Mouse (Mus musculus) layer of hippocampus, adult 9-11 months (tissue): Measurements from ENCODE around the gene Slc25a47.

Experiments used
- DNase-seq: peaks from one replicate; pipeline ENCODE4 v3.0.0; 2022

Slc25a47 gene

DNA sequence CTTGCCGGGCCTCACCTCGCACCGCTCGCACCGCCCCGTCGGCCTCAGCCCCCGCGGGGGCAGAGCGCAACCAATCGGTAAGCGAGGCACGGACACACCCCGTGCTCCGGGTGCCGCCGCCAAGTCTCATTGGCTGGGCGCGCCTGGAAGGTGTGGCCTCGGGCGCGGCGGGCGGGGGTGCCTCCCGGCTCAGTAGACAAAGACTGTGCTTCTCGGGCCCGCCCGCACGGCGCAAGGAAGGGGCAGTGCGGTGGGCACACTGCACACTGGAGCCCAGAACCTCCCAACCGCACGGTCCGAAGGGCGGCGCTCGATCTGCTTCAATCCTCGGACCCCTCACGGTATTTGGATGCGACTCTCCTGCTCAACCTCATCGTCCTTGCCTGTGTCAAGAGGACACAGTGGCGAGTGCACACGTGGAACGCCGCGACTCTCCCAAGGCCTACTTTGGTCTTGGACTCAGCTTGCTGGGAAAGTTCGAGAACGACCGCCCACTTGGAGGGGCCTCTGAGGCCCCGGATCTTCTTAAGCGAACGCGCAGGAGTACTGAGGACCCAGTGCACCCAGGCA is at the start of gene Slc25a47, which contains the start of gene Slc25a29:
TSS of gene Slc25a47 (plus strand) at position 207 of the 570 bp plus-strand sequence.
TSS of gene Slc25a29 (minus strand) at position 44 of the 570 bp plus-strand sequence.
- peak; percentile 97 for DNase-seq

DNA sequence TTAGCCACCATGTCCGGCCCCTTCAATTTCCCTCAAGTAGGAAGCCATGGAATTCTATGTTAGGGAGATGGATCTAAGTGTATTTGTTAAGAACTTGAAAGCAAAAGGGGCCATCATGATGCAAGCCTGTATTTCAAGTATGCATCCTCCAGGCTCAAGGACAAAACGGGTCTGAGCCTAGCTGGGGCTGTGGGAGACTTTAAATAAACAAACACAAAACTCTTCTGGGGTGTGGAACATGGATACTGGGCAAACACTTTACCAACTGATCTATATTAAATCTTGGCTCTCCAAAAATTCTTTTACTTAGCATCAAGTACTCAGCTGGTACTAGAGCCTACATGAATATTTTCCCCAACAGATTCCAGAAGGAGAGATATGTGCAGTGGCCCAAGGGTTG is 48.5 kb upstream of the Slc25a47 start:
- DNase-seq, result no peak

DNA sequence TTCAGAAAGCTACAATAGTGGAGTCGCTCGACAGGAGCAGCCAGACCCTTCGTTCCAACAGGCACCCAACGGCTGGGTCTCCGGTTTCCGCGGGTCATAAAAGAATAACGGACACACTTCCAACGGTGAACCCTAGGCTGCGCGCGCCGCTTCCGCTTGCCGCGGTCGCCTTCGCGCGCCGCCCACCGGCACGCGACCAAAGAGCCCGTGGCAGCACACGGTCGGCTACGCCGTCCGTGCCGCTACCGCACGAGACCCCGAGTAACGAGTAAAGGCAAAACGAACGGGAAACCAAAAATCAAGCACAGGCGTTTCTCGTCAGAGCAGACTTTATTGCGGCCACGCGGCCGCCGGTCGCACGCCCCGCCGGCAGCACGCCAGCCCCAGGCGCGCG is 43.7 kb upstream of the Slc25a47 start:
- DNase-seq, result peak; percentile 78

DNA sequence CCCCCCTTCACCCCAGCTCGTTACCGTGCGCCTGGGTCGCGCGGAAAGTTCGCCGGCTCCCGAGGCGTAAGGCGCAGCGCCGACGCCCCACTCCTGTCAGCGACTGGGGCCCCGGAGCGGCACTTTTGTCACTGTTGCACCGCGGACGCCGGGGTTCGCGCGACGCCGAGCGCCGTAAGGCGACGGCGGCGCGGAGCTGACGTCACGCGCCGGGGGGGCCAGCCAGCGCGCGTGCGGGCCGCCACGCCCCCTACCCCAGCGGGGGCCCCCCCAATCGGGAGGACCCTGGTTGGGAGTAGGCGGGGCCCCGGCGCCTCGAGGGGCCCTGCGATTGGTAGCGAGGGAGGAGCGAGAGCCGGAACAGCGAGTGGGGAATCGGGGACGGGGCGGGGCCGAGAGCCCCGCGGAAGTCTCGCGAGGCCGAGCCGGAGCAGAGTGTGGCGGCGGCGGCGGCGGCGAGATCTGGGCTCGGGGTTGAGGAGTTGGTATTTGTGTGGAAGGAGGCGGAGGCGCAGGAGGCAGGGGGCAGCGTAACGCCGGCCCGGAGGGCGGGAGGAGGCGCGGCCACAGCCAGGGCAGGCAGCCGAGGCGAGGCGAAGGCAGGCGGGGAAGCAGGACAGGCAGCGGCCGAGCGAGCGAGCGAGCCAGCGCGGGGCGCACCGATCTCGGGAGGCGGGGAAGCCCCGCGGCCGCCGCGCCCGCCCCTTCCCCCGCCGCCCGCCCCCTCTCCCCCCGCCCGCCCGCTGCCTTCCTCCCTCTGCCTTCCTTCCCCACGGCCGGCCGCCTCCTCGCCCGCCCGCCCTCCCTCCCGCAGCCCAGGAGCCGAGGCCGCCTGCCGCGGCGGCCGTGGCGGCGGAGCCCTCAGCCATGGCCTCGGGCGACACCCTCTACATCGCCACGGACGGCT is 43.0 kb upstream of the Slc25a47 start, which contains the start of gene Yy1:
TSS of gene Yy1 (plus strand) at position 428 of the 907 bp plus-strand sequence.
- peak; percentile 98 for DNase-seq

GRCm38 (mm10) chr12:108793453-108793941 is 42.3 kb upstream of the Slc25a47 start:
- peak; percentile 41 for DNase-seq

DNA sequence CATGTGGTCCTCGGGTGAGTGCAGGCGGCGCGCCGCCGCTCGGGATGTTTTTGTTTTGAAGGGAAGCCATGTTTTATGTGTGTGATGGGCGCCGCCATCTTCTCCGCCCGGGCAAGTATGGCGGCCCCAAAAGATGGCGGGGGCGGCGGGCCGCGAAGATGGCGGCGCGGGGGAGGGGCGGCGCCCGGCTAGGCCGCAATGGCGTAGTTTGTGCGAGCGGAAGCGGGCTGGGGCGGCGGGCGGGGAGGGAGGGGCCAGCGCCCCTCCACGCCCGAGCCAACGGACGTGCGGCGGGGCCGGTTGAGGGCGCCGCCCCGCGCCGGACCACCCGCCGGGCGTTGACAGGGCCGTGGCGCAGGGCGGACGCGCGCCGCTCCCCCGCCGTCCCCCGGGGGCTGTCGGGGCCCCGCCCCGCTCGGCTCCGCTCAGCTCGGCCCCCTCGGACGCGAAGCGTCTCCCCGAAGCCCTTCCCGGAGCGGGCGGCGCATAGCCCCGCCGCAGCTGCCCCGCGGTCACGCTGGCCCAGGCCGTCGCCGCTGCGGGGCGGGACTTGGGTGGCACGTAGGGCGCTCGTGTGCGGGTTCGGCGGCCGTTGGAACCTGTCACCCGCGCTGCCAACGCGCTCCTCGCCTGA is 41.7 kb upstream of the Slc25a47 start:
- DNase-seq, result peak; percentile 85

DNA sequence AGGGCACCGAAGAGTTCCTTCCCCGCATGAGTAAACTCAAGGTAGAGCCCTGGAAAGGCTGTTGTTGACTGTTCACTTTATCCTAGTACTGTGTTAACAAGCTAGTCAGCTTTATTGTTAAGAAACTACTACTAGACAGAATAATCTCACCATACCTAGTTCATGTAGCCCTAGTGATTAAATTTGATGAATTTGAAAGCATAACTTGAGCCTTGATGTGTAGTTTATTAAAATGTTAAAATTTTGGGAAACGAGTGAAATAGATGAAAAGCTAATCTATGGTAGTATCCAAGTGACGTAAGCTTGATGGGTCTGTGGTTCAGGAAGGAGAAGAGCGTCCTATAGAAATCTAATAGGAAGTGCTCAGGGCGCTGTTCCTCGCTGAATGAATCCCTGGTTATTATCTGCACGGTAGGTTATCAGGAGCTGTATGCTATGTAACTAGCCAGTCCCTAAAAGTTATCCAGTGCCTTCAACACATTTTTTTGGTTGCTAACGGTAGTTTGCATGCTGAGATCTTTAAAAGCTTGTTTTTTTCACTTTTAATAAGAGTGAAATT is 40.8 kb upstream of the Slc25a47 start:
- no peak for DNase-seq

DNA sequence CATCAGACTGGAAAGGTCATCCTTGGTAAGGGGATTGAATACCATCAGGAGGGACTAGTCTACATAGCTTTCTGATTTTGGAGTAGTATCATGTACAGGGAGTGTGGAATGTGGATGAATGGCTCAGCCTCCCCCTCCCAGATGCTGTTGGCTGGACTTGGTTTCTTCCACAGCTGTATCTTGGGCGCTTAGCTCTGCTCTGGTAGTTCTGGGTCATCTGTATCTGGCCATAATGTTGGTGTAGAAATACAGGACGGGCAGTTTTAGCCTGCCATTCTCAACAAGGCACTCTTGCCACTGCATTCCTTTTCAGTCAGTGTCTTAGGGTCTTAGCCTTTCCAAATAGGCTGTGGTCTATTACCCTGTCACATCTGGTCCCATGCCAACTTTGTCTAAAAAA is 34.2 kb upstream of the Slc25a47 start:
- DNase-seq, result no peak

DNA sequence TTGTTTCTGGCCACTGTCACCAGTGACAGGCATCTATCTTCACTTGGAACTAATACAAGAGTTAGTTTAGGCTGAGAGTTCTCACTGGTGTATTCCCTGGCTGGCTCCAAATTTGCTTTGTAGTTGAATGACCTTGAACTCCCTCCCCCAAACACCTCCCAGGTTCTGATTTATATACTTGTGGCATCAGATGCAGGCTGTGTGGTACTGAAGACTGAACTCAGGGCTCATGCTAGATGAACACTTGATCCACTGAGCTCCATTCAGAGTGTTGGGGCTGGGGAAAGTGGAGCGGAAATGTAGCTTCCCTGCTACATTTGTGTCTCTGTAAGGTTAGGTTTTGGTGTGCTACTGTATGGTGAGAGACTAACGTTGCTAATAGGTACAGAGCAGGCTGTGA is 31.5 kb upstream of the Slc25a47 start:
- no peak for DNase-seq

DNA sequence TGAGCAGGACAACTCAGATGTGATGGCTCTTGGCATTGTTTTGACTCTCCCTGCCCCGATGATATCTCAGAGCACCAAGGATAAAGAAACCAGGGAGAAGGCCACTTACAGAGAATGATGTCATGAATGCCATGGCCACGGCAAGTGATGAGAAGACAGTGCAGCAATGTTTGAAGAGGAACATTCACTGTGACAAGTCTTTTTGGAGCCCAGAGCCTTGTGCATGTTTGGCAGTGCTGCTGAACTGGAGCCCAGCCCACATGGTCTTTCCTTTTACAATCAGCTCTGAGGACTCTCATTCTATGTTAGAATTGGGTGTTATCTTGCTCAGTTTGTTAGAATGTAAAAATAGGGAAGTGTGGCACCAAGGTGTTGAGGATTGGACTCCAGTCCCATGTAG is 27.4 kb upstream of the Slc25a47 start:
- DNase-seq, result no peak

- no peak for DNase-seq
These were observed 26.1 kb upstream of the Slc25a47 start for GRCm38 (mm10) chr12:108809771-108810170.

GRCm38 (mm10) chr12:108810309-108810708 is 25.5 kb upstream of the Slc25a47 start:
- no peak for DNase-seq

GRCm38 (mm10) chr12:108811133-108811532 is 24.7 kb upstream of the Slc25a47 start:
- no peak for DNase-seq

GRCm38 (mm10) chr12:108812463-108812862 is 23.4 kb upstream of the Slc25a47 start:
- no peak for DNase-seq

- no peak for DNase-seq
These were observed 21.4 kb upstream of the Slc25a47 start for GRCm38 (mm10) chr12:108814470-108814869.

GRCm38 (mm10) chr12:108816569-108816968 is 19.3 kb upstream of the Slc25a47 start:
- no peak for DNase-seq

DNA sequence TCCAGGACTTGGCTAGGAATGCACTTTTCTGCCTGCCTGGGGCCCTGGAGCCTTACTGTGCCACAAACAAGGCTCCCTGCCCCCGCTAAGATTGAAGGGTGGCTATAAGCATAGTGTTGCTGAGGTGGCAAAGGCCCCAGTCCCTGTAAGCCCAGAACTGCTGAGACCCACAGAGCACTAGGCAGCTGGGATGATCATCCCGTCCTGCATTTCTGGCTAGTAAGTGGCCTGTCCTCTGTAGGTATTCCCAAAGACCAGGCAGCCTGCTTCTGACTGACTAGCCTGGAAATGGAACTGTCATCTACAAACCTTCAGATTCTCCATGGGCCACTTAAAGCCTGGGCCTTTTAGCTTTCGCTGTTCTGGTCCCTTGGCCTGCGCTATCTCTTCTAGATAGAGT is 15.4 kb upstream of the Slc25a47 start:
- DNase-seq, result no peak

DNA sequence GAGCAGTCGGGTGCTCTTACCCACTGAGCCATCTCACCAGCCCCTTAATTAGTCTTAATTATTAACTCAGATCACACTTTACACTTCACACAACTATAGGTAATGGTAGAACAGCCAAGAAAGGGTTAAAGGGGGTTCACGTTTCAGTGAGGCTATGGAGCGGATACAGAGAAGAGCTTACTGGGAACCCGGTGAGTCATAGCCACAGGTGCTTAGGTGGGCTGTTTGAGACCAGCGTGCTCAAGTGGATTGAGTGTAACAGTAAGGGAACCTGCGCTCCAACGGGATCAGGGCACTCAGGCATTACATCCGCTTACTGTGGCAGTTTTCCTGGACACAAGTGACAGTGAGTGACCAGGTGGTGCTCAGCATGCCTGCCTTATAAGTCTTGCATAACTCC is 12.8 kb upstream of the Slc25a47 start:
- no peak for DNase-seq

DNA sequence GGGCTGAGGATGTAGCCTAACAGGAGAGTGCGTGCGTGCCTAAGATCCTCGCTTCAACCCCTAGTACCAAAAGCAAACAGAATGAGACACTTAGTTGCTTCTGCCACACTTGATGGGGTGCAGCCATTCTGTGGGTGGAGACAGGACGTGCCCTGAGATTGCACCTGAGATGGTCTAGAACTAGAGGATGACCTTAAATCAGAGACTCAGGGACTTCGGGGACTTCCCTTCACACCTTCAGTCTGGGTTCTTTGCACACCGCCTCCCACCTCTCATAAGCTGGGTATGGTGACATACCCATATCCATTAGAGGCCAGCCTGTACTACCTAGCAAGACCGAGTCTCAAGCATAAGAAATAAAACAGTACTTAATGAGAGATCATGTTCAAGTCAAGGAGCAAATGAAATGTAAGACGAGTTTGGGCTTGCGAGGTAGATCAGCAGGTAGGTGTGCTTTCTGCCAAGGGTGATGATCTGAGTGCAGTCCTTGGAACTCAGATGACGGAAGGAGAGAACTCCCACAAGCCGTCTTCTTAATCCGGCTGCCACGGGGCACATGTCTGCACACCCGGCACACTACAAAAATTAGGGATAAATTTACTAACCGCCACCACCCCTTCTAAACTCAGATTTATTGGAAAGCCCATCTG is 11.5 kb upstream of the Slc25a47 start:
- DNase-seq, result no peak

GRCm38 (mm10) chr12:108825561-108826224 is 10.2 kb upstream of the Slc25a47 start:
- no peak for DNase-seq

DNA sequence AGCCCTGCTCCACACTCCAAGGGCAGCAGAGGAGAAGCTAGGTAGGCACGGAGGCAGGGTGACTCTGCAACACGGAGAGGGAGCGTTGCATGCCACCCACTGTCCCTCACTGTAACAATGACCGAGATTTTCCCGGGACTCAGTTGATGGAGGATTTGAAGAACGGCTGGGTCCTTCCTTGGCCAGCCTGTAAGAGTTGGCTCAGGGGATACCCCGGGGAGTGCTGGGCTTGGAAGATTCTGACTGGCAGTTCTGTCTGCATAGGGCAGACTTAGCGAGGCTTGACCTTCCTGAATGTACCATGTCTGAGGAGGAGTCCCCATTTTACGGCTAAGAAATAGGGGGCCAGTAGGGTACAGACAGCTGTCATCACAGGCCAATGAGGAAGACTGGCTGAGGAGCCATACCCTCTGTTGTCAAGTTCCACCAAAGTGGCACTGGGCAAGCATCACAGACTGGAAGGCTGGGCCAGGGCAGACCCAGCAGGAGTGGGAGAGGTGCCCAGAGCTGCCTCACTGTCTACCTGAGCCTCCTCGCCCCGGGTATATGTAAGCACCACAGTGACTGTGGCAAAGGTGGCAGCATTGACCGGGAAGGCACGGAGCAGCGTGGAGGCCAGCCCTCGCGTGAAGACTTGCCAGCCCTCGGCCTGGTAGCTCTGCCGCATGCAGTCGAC is 9.4 kb upstream of the Slc25a47 start:
- DNase-seq, result no peak
